Mouse (Mus musculus) hindbrain, embryonic 14.5 days (tissue): ENCODE data around the gene Sgf29. TPM values are rescaled to one million over a fixed set of nuclear protein-coding genes. Genes with fewer than 3 reads are reported as not detected.
"Not testable (repeated sequence)": the region's sequence is repeated elsewhere in the genome, so short reads cannot be mapped to it uniquely, and the experiment has no call there.

Experiments used
- ATAC-seq: fragments of 200-750 bp; cut with Nextera tagmentation; 2 replicates; pipeline ENCODE4 v1.8.0; 2017; ENCODE audit warnings: moderate number of reproducible peaks, mild to moderate bottlenecking, moderate TSS enrichment, moderate library complexity; ENCODE audit not compliant: low FRiP score
- DNase-seq: peaks from one replicate; pipeline ENCODE4 v3.0.0-alpha.2; 2015; ENCODE audit warnings: low spot score
- H3K27ac ChIP-seq: fragments of 300-500 bp; sonication (generic); 2 replicates; pipeline ENCODE4 v1.5.1; 2014; ENCODE audit warnings: mild to moderate bottlenecking, moderate library complexity
- H3K27me3 ChIP-seq: fragments of 300-500 bp; sonication (generic); 2 replicates; pipeline ENCODE4 v1.6.1; 2014; ENCODE audit warnings: mild to moderate bottlenecking, low read length, mixed read lengths; ENCODE audit not compliant: control insufficient read depth, insufficient read depth
- H3K36me3 ChIP-seq: fragments of 300-500 bp; sonication (generic); replicated peaks from 2 replicates; pipeline ENCODE4 v1.6.1; 2014; ENCODE audit not compliant: control insufficient read depth, insufficient read depth
- H3K4me1 ChIP-seq: fragments of 300-500 bp; sonication (generic); replicated peaks from 2 replicates; pipeline ENCODE4 v1.6.1; 2014; ENCODE audit warnings: antibody characterized with exemption, low read length, mixed read lengths; ENCODE audit not compliant: control insufficient read depth, insufficient read depth
- H3K4me2 ChIP-seq: fragments of 300-500 bp; sonication (generic); replicated peaks from 2 replicates; pipeline ENCODE4 v1.6.1; 2014; ENCODE audit warnings: mild to moderate bottlenecking, moderate library complexity
- H3K4me3 ChIP-seq: fragments of 300-500 bp; sonication (generic); replicated peaks from 2 replicates; pipeline ENCODE4 v1.5.1; 2014; ENCODE audit warnings: mild to moderate bottlenecking, low read length
- H3K9ac ChIP-seq: fragments of 300-500 bp; sonication (generic); 2 replicates; pipeline ENCODE4 v1.6.1; 2014
- H3K9me3 ChIP-seq: fragments of 300-500 bp; sonication (generic); 2 replicates; pipeline ENCODE4 v1.6.1; 2016; ENCODE audit warnings: low read length; ENCODE audit not compliant: control insufficient read depth
- WGBS: fragments of 180-500 bp; shearing (Covaris S2); extraction: QIAGEN DNeasy Blood & Tissue Kit; methylation state at CpG from one replicate; pipeline ENCODE4 v1.1.7; 2014; 5-methylcytosine and 5-hydroxymethylcytosine counted together
- polyA plus RNA-seq: library from polyadenylated mRNA; unstranded; fragments of >200 nt; fragmentation: Nextera tagmentation; extraction: Ambion mirVana; gene quantifications from 2 replicates; pipeline ENCODE4 v1.2.1, GENCODE M21; 2014

The Sgf29 gene
- polyA plus RNA-seq, 1 experiment from 2014 or later: 61.1 TPM

GRCm38 (mm10) chr7:126675104-126675503 is 26.0 kb downstream of the Sgf29 start:
- Histone ChIP-seq H3K36me3 (peaks cover 34% of the 10 kb centered on the region), H3K9me3 (no peaks in the 10 kb centered on the region), H3K27ac (no peak overlapping the region), H3K9ac (no peak overlapping the region), H3K4me2 (no peak overlapping the region), H3K4me1 (no peaks in the 10 kb centered on the region), H3K4me3 (no peak overlapping the region), H3K27me3 (no peaks in the 10 kb centered on the region)
- no peak for ATAC-seq
- 93% methylated on average over 8 of the region's 8 CpGs for WGBS
- DNase-seq: no peak

GRCm38 (mm10) chr7:126676207-126676606 is 27.1 kb downstream of the Sgf29 start, which contains the start of gene Sult1a1:
Gene Sult1a1, minus strand, starts transcription at chr7:126676432.
- no peaks in the 10 kb centered on the region for H3K9me3 ChIP-seq
- 83% methylated on average over 1 of the region's 1 CpGs for WGBS
- no peak within 1 kb of the TSS for H3K4me2 ChIP-seq
- DNase-seq (no peak), ATAC-seq (no peak)
- H3K4me1 ChIP-seq: no peaks in the 10 kb centered on the region
- no peak within 1 kb of the TSS for H3K27ac ChIP-seq
- no peak within 1 kb of the TSS for H3K9ac ChIP-seq
- peaks cover 30% of the 10 kb centered on the region for H3K36me3 ChIP-seq
- no peaks in the 10 kb centered on the region for H3K27me3 ChIP-seq
- H3K4me3 ChIP-seq: no peak within 1 kb of the TSS

- Histone ChIP-seq H3K4me2 (no peak overlapping the region), H3K36me3 (peaks cover 25% of the 10 kb centered on the region), H3K4me1 (no peaks in the 10 kb centered on the region), H3K4me3 (no peak overlapping the region), H3K9me3 (no peaks in the 10 kb centered on the region), H3K27me3 (no peaks in the 10 kb centered on the region), H3K9ac (no peak overlapping the region), H3K27ac (no peak overlapping the region)
- DNase-seq (no peak), ATAC-seq (no peak)
- 76% methylated on average over 4 of the region's 4 CpGs for WGBS
These were observed 27.6 kb downstream of the Sgf29 start for GRCm38 (mm10) chr7:126676631-126677220.

GRCm38 (mm10) chr7:126678545-126679341 is 29.6 kb downstream of the Sgf29 start:
- Histone ChIP-seq H3K9ac (no peak overlapping the region), H3K9me3 (no peaks in the 10 kb centered on the region), H3K4me2 (no peak overlapping the region), H3K36me3 (peaks cover 9% of the 10 kb centered on the region; the same call in 1 of the 2 replicates), H3K4me3 (no peak overlapping the region), H3K4me1 (no peaks in the 10 kb centered on the region), H3K27ac (no peak overlapping the region), H3K27me3 (no peaks in the 10 kb centered on the region)
- 88% methylated on average over 8 of the region's 8 CpGs for WGBS
- ATAC-seq (no peak), DNase-seq (no peak)

- ATAC-seq: no peak
- no peak for DNase-seq
- no peak overlapping the region for H3K4me3 ChIP-seq
- no peak overlapping the region for H3K27ac ChIP-seq
- H3K9me3 ChIP-seq: no peaks in the 10 kb centered on the region
- no peak overlapping the region for H3K4me2 ChIP-seq
- H3K27me3 ChIP-seq: no peaks in the 10 kb centered on the region
- H3K36me3 ChIP-seq: 0 out of 2 replicates have a peak, but pooled peaks cover 9% of the 10 kb centered on the region
- no peak overlapping the region for H3K9ac ChIP-seq
- H3K4me1 ChIP-seq: no peaks in the 10 kb centered on the region
- WGBS: 95% methylated on average over 5 of the region's 5 CpGs
These were observed 30.6 kb downstream of the Sgf29 start for GRCm38 (mm10) chr7:126679683-126680082.

GRCm38 (mm10) chr7:126681221-126681620 is 32.1 kb downstream of the Sgf29 start:
- DNase-seq (no peak), ATAC-seq (no peak)
- no peaks in the 10 kb centered on the region for H3K36me3 ChIP-seq
- 93% methylated on average over 5 of the region's 5 CpGs for WGBS
- no peak overlapping the region for H3K9ac ChIP-seq
- H3K27ac ChIP-seq: no peak overlapping the region
- no peaks in the 10 kb centered on the region for H3K27me3 ChIP-seq
- no peaks in the 10 kb centered on the region for H3K9me3 ChIP-seq
- no peak overlapping the region for H3K4me2 ChIP-seq
- no peak overlapping the region for H3K4me3 ChIP-seq
- no peaks in the 10 kb centered on the region for H3K4me1 ChIP-seq

GRCm38 (mm10) chr7:126688156-126688555 is 39.0 kb downstream of the Sgf29 start:
- H3K27ac ChIP-seq, H3K9ac ChIP-seq, H3K4me2 ChIP-seq, H3K4me3 ChIP-seq, H3K4me1 ChIP-seq, ATAC-seq, H3K9me3 ChIP-seq, H3K27me3 ChIP-seq, DNase-seq: not testable (repeated sequence)
- H3K36me3 ChIP-seq: peaks cover 29% of the 10 kb centered on the region
- WGBS: 74% methylated on average over 4 of the region's 4 CpGs

- WGBS: 93% methylated on average over 3 of the region's 3 CpGs
- no peaks in the 10 kb centered on the region; the same call in 1 of the 2 replicates for H3K4me1 ChIP-seq
These were observed 39.9 kb downstream of the Sgf29 start for GRCm38 (mm10) chr7:126689021-126689420.

GRCm38 (mm10) chr7:126690737-126691136 is 41.6 kb downstream of the Sgf29 start:
- peaks cover 6% of the 10 kb centered on the region for H3K4me1 ChIP-seq
- no peaks in the 10 kb centered on the region for H3K9me3 ChIP-seq
- no peak overlapping the region for H3K4me3 ChIP-seq
- H3K27me3 ChIP-seq: no peaks in the 10 kb centered on the region
- no peak overlapping the region for H3K4me2 ChIP-seq
- H3K9ac ChIP-seq: no peak overlapping the region
- no peak overlapping the region for H3K27ac ChIP-seq
- 89% methylated on average over 3 of the region's 3 CpGs for WGBS
- DNase-seq: no peak
- ATAC-seq: no peak
- peaks cover 29% of the 10 kb centered on the region for H3K36me3 ChIP-seq

More at GRCm38 (mm10) chr7:126689021-126689420, 39.9 kb downstream of the Sgf29 start:
- Histone ChIP-seq H3K27me3 (no peaks in the 10 kb centered on the region), H3K4me3 (no peak overlapping the region), H3K4me2 (no peak overlapping the region), H3K9ac (no peak overlapping the region), H3K36me3 (peaks cover 29% of the 10 kb centered on the region), H3K27ac (no peak overlapping the region), H3K9me3 (no peaks in the 10 kb centered on the region)
- DNase-seq: no peak
- no peak for ATAC-seq
